Comparison of ENCODE assay signal across 9 mouse cellular contexts in the genomic region with DNA sequence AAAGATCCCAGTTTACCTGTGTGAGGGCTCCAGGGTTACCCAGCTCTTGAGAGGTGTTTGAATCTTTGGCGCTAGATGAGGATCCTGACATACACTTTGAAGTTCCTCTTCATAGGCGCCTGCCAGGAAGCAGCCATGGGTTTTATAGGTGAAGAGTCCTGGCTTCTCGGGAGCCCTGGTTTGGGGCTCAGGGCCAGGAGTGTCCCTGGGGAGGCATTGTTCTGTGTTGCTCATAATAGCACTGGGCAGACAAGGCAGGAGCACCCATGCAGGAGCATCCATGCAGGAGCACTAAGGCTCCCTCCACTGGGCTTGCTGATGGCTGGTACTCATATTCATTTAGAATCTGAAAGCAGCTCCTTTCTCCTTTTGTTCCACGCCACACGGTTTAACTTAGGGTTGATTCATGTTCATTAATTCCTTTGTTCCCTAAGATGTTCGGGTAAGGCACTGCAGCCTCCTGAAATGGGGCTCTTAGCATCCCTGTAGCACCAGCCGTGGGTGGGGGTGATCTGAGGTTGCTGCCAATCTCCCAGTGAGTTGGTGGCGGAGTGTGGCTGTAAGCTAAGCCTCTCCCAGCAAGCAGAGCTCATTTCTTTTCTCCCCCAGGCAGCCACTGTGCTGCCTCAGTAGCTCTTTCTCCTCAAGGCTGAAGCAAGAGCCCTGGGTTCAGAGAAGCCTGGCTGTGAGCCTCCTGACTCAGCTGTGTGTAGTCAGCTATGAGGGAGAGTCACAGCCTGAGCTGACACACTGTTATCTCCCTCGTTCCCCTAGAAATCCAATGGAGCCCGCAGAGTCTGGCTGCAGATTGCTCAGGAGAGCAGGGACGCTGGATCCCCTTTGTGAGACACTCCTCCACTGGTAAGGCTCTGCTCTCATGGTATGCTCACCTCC.
DNase-seq lines count a peak whose midpoint lies in the region; ATAC-seq lines count a peak whose summit lies in the region.
"Had no signal": no experiment of that assay in that cellular context is flagged by ENCODE, and none has a peak within 500 bp of the region (broad histone marks: within the 10 kb centered on the region; RNA-seq: fewer than 3 reads in every experiment).

No protein-coding gene starts in this region.

- H3K27me3 ChIP-seq in hindbrain, embryonic 15.5 days = no peaks in the 10 kb centered on the region
- no peaks in the 10 kb centered on the region for H3K27me3 ChIP-seq in hindbrain, embryonic 11.5 days (ENCODE audit: control insufficient read depth, insufficient read depth, low read length)
- no peaks in the 10 kb centered on the region for H3K27me3 ChIP-seq in intestine, embryonic 15.5 days (replicated peaks)
- H3K27me3 ChIP-seq: neural tube, embryonic 12.5 days had no signal

- WGBS in hindbrain, embryonic 15.5 days = 40% methylated on average over 11 of the region's 11 CpGs
- 37% methylated on average over 11 of the region's 11 CpGs for WGBS in hindbrain, embryonic 11.5 days
- WGBS in intestine, embryonic 15.5 days = 62% methylated on average over 11 of the region's 11 CpGs

- ATAC-seq in hindbrain, embryonic 15.5 days (ENCODE audit: low FRiP score, low read depth) = 0 out of 2 replicates have a peak, but pooled peaks have one; percentile 20
- no peak for ATAC-seq in hindbrain, embryonic 11.5 days (ENCODE audit: low FRiP score)
- ATAC-seq in intestine, embryonic 15.5 days = no peak

- DNase-seq in hindbrain, embryonic 11.5 days (ENCODE audit: low spot score) = no peak
- peak; percentile 93 for DNase-seq in brain, adult 2 months (ENCODE audit: low read depth, low spot score)
- DNase-seq in layer of hippocampus, adult 9-11 months = peak; percentile 58
- peak; percentile 62 for DNase-seq in right cerebral cortex, postnatal 14 days
- no peak for DNase-seq in cerebellum, adult 8-10 months

- H3K9me3 ChIP-seq in hindbrain, embryonic 15.5 days = no peaks in the 10 kb centered on the region
- no peaks in the 10 kb centered on the region for H3K9me3 ChIP-seq in hindbrain, embryonic 11.5 days (ENCODE audit: control insufficient read depth, low read length)
- no peaks in the 10 kb centered on the region for H3K9me3 ChIP-seq in intestine, embryonic 15.5 days
- H3K9me3 ChIP-seq: embryonic facial prominence, embryonic 12.5 days; neural tube, embryonic 12.5 days had no signal

- no peak overlapping the region for H3K4me3 ChIP-seq in hindbrain, embryonic 15.5 days
- H3K4me3 ChIP-seq in hindbrain, embryonic 11.5 days (ENCODE audit: low read depth, low read length) = no peak overlapping the region
- H3K4me3 ChIP-seq in intestine, embryonic 15.5 days (replicated peaks) = no peak overlapping the region
- H3K4me3 ChIP-seq: embryonic facial prominence, embryonic 12.5 days; neural tube, embryonic 12.5 days had no signal

- H3K36me3 ChIP-seq in hindbrain, embryonic 15.5 days = no peaks in the 10 kb centered on the region
- H3K36me3 ChIP-seq in hindbrain, embryonic 11.5 days (ENCODE audit: control insufficient read depth, insufficient read depth, low read length) = no peaks in the 10 kb centered on the region
- no peaks in the 10 kb centered on the region for H3K36me3 ChIP-seq in intestine, embryonic 15.5 days
- H3K36me3 ChIP-seq: embryonic facial prominence, embryonic 12.5 days; neural tube, embryonic 12.5 days had no signal

- peak overlapping the region; percentile 21; the same call in 1 of the 2 replicates for H3K27ac ChIP-seq in hindbrain, embryonic 15.5 days (replicated peaks)
- H3K27ac ChIP-seq in hindbrain, embryonic 11.5 days (ENCODE audit: low read depth, low read length) = no peak overlapping the region
- H3K27ac ChIP-seq in intestine, embryonic 15.5 days = no peak overlapping the region
- H3K27ac ChIP-seq: embryonic facial prominence, embryonic 12.5 days; neural tube, embryonic 12.5 days had no signal

- H3K9ac ChIP-seq in hindbrain, embryonic 15.5 days = peak overlapping the region; percentile 11; the same call in 1 of the 2 replicates
- H3K9ac ChIP-seq in hindbrain, embryonic 11.5 days (ENCODE audit: low read depth, low read length) = no peak overlapping the region
- no peak overlapping the region for H3K9ac ChIP-seq in intestine, embryonic 15.5 days
- H3K9ac ChIP-seq: embryonic facial prominence, embryonic 12.5 days; neural tube, embryonic 12.5 days had no signal

- peaks cover 20% of the 10 kb centered on the region for H3K4me1 ChIP-seq in hindbrain, embryonic 15.5 days (replicated peaks)
- H3K4me1 ChIP-seq in hindbrain, embryonic 11.5 days (replicated peaks; ENCODE audit: control insufficient read depth, insufficient read depth, low read length) = no peaks in the 10 kb centered on the region
- H3K4me1 ChIP-seq in intestine, embryonic 15.5 days (replicated peaks) = peaks cover 16% of the 10 kb centered on the region

- H3K4me2 ChIP-seq in hindbrain, embryonic 15.5 days = no peak overlapping the region
- H3K4me2 ChIP-seq in hindbrain, embryonic 11.5 days (replicated peaks; ENCODE audit: low read depth, low read length) = no peak overlapping the region
- no peak overlapping the region for H3K4me2 ChIP-seq in intestine, embryonic 15.5 days (replicated peaks)
- H3K4me2 ChIP-seq: embryonic facial prominence, embryonic 12.5 days; neural tube, embryonic 12.5 days had no signal

Comparison
In these comparisons a context has a peak if more than half of its experiments do, and no peak if none do; other contexts are left out.
1. DNase-seq: peak in brain, adult 2 months (single experiment), layer of hippocampus, adult 9-11 months (single experiment) and right cerebral cortex, postnatal 14 days (single experiment); none in hindbrain, embryonic 11.5 days (single experiment) and cerebellum, adult 8-10 months (single experiment).